Mouse (Mus musculus) regulatory T cell (primary cell): ENCODE data around the gene Slc24a3.

Experiments
- in situ Hi-C: fragments of 300-600 bp; cut with MboI, MseI; formaldehyde crosslinking; loops from one replicate; pipeline ENCODE4 v1.15.1; 2025; ENCODE audit warnings: high pct_unique_total_duplicates

The Slc24a3 gene

GRCm38 (mm10) chr2:145167664-145168360 lies at the start of gene Slc24a3:
TSS of gene Slc24a3 (plus strand) at chr2:145167754.
- in situ Hi-C loops: loop anchor here (5.0 to 10.0 kb wide), 3 partner anchors 104 to 427 kb away; no protein-coding TSS in a partner anchor

GRCm38 (mm10) chr2:145117762-145118161 lies 49.8 kb upstream of the Slc24a3 start:
- in situ Hi-C loops: no loop called here

- in situ Hi-C loops: no loop called here
Measured at GRCm38 (mm10) chr2:145127747-145128146, 39.8 kb upstream of the Slc24a3 start.

- in situ Hi-C loops: no loop called here
Measured at GRCm38 (mm10) chr2:145136625-145137291, 30.8 kb upstream of the Slc24a3 start.

- in situ Hi-C loops: no loop called here
Measured at GRCm38 (mm10) chr2:145150407-145150806, 17.1 kb upstream of the Slc24a3 start.

- in situ Hi-C loops: no loop called here
Measured at GRCm38 (mm10) chr2:145150821-145151220, 16.7 kb upstream of the Slc24a3 start.

- in situ Hi-C loops: no loop called here
Measured at GRCm38 (mm10) chr2:145152281-145152680, 15.3 kb upstream of the Slc24a3 start.

GRCm38 (mm10) chr2:145158972-145159371 lies 8.6 kb upstream of the Slc24a3 start:
- in situ Hi-C loops: no loop called here

- in situ Hi-C loops: loop anchor here (5.0 to 10.0 kb wide), 3 partner anchors 134 to 434 kb away; no protein-coding TSS in a partner anchor
Measured at GRCm38 (mm10) chr2:145161046-145161700, 6.4 kb upstream of the Slc24a3 start.

GRCm38 (mm10) chr2:145164086-145164485 lies 3.5 kb upstream of the Slc24a3 start:
- in situ Hi-C loops: loop anchor here (5.0 to 10.0 kb wide), 3 partner anchors 131 to 431 kb away; no protein-coding TSS in a partner anchor

GRCm38 (mm10) chr2:145164562-145164961 lies 3.0 kb upstream of the Slc24a3 start:
- in situ Hi-C loops: loop anchor here (5.0 to 10.0 kb wide), 3 partner anchors 130 to 430 kb away; no protein-coding TSS in a partner anchor

GRCm38 (mm10) chr2:145165076-145165475 lies 2.5 kb upstream of the Slc24a3 start:
- in situ Hi-C loops: loop anchor here (5.0 to 10.0 kb wide), 3 partner anchors 107 to 430 kb away; no protein-coding TSS in a partner anchor

- in situ Hi-C loops: loop anchor here (5.0 to 10.0 kb wide), 3 partner anchors 106 to 429 kb away; no protein-coding TSS in a partner anchor
Measured at GRCm38 (mm10) chr2:145165854-145166253, 1.7 kb upstream of the Slc24a3 start.

- in situ Hi-C loops: loop anchor here (5.0 to 10.0 kb wide), 3 partner anchors 105 to 428 kb away; no protein-coding TSS in a partner anchor
Measured at GRCm38 (mm10) chr2:145167051-145167663, 397 bp upstream of the Slc24a3 start.

GRCm38 (mm10) chr2:145168405-145168971 lies 934 bp downstream of the Slc24a3 start:
- in situ Hi-C loops: loop anchor here (5.0 to 10.0 kb wide), 3 partner anchors 104 to 426 kb away; no protein-coding TSS in a partner anchor

GRCm38 (mm10) chr2:145172978-145173655 lies 5.6 kb downstream of the Slc24a3 start:
- in situ Hi-C loops: no loop called here

- in situ Hi-C loops: no loop called here
Measured at GRCm38 (mm10) chr2:145175036-145175435, 7.5 kb downstream of the Slc24a3 start.

GRCm38 (mm10) chr2:145182410-145182809 lies 14.9 kb downstream of the Slc24a3 start:
- in situ Hi-C loops: no loop called here

- in situ Hi-C loops: no loop called here
Measured at GRCm38 (mm10) chr2:145188828-145189227, 21.3 kb downstream of the Slc24a3 start.

- in situ Hi-C loops: no loop called here
Measured at GRCm38 (mm10) chr2:145196043-145196442, 28.5 kb downstream of the Slc24a3 start.
